Mouse (Mus musculus): ENCODE measurements at regions not wholly inside any gene's neighbourhood (a gene's known extent, or its start where the extent isn't known, plus 50 kb on each side); places are given as distances from the start of the nearest gene placed in this dataset.

DNA sequence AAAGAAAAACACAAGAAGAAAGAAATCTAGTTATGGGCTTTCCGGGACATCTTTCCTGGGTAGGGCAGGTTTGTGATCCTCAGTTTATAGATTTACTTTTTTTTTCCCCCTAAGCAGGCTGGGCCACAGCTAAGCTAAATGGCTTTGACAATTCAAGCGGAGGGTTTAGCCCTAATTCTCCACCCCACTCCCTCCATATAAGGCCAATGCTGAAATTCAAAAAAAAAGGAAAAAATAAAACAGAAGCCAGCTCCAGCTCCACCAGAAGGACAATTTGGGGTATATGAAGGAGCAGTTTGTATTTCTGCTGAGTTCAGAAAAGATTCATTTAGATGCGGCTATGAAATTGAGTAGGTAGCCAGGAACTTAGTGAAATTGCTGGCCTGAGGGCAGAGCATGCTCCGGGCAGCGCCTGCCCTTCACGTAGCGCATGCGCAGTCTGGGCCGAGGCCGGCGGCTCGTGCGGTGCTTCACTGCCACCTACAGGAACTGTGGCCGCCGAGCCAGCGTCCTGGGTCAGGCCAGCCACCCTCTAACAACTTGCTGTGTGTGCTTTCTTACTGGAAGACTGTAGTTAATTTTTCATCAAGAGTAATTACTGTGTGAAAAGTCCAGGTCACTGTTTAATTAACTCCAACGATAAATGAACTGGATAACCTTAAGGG lies 364.5 kb downstream of the Lrig3 start:
- TF ChIP-seq CTCF (IDR thresholded peaks at IDR 0.05; ENCODE audit: low read depth) (peak; percentile 90), EP300 (IDR thresholded peaks at IDR 0.05; ENCODE audit: low read depth) (no peak)

Data from heart, postnatal 0 days (tissue).